Mouse (Mus musculus) bone marrow, adult 2 months (tissue): ENCODE measurements around the gene Slc48a1.

Source experiments
- CTCF ChIP-seq: fragments of 200-500 bp; IDR thresholded peaks from 2 replicates; pipeline ENCODE4 v1.5.1; 2011; ENCODE audit warnings: low read length, control low read depth; ENCODE audit not compliant: control insufficient read depth, insufficient read depth
- POLR2A ChIP-seq: fragments of 200-500 bp; IDR thresholded peaks from 2 replicates; pipeline ENCODE4 v1.6.1; 2011; ENCODE audit warnings: low read depth, mild to moderate bottlenecking, control low read depth, low read length, borderline replicate concordance; ENCODE audit not compliant: control insufficient read depth

- TF ChIP-seq CTCF, result no peak
- no peak for TF ChIP-seq POLR2A
Measured at GRCm38 (mm10) chr15:97776919-97777318, 1.4 kb upstream of the Slc48a1 start.
